Mouse (Mus musculus) cerebellum, adult 2 months (tissue): ENCODE measurements around the gene Hoxa5. TPM values are rescaled to one million over a fixed set of nuclear protein-coding genes. Genes with fewer than 3 reads are reported as not detected.

Experiments used
- DNase-seq, 2 experiments: peaks; one replicate each; pipeline ENCODE4 v3.0.0; 2021
- H3K27ac ChIP-seq: fragments of 200-500 bp; 2 replicates; pipeline ENCODE4 v1.5.1; 2012; ENCODE audit warnings: low read length, control low read depth, inconsistent platforms; ENCODE audit not compliant: insufficient read depth
- H3K27me3 ChIP-seq: fragments of 200-500 bp; 2 replicates; pipeline ENCODE4 v1.6.1; 2012; ENCODE audit warnings: inconsistent platforms, mild to moderate bottlenecking, low read length, moderate library complexity; ENCODE audit not compliant: control insufficient read depth, insufficient read depth
- H3K4me1 ChIP-seq: fragments of 200-500 bp; 2 replicates; pipeline ENCODE4 v1.6.1; 2011; ENCODE audit warnings: low read length; ENCODE audit not compliant: control insufficient read depth, insufficient read depth
- H3K4me3 ChIP-seq: fragments of 200-500 bp; replicated peaks from 2 replicates; pipeline ENCODE3; 2011; ENCODE audit warnings: mild to moderate bottlenecking, low read depth, low read length, control low read depth; ENCODE audit not compliant: insufficient read depth
- CTCF ChIP-seq: fragments of 200-500 bp; IDR thresholded peaks from 2 replicates; pipeline ENCODE4 v1.5.1; 2011; ENCODE audit warnings: low read depth, mild to moderate bottlenecking, control low read depth, low read length, moderate library complexity, borderline replicate concordance; ENCODE audit not compliant: insufficient read depth
- POLR2A ChIP-seq: fragments of 200-500 bp; IDR thresholded peaks from 2 replicates; pipeline ENCODE4 v1.6.1; 2011; ENCODE audit warnings: low read length, control low read depth, borderline replicate concordance; ENCODE audit not compliant: insufficient read depth
- WGBS: fragments of 180-500 bp; shearing (Covaris S2); methylation state at CpG from one replicate; pipeline ENCODE4 v1.1.7; 2018; 5-methylcytosine and 5-hydroxymethylcytosine counted together
- polyA plus RNA-seq: library from polyadenylated mRNA; depleted of rRNA; stranded (reverse); fragments of >200 nt; gene quantifications from 2 replicates; pipeline ENCODE4 v1.2.3, GENCODE M21; 2012; rRNA removed

Gene Hoxa5
- 4.6 and 6.0 TPM in 2 replicates for polyA plus RNA-seq

DNA sequence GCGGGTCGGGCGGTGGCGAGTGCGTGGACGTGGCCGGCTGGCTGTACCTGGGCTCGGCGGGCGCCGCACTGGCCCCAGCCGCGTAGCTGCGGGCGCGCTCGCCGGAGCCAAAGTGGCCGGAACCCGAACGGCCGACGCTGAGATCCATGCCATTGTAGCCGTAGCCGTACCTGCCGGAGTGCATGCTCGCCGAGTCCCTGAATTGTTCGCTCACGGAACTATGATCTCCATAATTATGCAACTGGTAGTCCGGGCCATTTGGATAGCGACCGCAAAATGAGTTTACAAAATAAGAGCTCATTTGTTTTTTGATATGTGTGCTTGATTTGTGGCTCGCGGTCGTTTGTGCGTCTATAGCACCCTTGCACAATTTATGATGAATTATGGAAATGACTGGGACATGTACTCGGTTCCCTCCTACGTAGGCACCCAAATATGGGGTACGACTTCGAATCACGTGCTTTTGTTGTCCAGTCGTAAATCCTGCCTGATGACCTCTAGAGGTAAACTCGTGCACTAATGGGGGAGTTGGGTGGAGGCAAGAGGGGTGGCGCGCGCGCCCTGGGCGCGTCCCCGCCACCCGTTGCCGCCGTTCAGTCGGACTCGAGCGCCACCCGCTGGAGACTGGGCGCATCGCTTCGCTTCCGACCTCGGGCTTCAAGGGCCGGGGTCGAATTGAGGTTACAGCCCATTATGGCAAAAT, at the start of gene Hoxa5:
Gene Hoxa5, minus strand, starts transcription at position 538 of the 703 bp plus-strand sequence.
- no peak for TF ChIP-seq CTCF
- TF ChIP-seq POLR2A: no peak
- no peak within 1 kb of the TSS for H3K4me3 ChIP-seq
- no peaks in the 10 kb centered on the region for H3K4me1 ChIP-seq
- H3K27ac ChIP-seq: no peak within 1 kb of the TSS
- peaks cover 17% of the 10 kb centered on the region for H3K27me3 ChIP-seq
- WGBS: 2% methylated on average over 65 of the region's 65 CpGs
- no peak for DNase-seq

DNA sequence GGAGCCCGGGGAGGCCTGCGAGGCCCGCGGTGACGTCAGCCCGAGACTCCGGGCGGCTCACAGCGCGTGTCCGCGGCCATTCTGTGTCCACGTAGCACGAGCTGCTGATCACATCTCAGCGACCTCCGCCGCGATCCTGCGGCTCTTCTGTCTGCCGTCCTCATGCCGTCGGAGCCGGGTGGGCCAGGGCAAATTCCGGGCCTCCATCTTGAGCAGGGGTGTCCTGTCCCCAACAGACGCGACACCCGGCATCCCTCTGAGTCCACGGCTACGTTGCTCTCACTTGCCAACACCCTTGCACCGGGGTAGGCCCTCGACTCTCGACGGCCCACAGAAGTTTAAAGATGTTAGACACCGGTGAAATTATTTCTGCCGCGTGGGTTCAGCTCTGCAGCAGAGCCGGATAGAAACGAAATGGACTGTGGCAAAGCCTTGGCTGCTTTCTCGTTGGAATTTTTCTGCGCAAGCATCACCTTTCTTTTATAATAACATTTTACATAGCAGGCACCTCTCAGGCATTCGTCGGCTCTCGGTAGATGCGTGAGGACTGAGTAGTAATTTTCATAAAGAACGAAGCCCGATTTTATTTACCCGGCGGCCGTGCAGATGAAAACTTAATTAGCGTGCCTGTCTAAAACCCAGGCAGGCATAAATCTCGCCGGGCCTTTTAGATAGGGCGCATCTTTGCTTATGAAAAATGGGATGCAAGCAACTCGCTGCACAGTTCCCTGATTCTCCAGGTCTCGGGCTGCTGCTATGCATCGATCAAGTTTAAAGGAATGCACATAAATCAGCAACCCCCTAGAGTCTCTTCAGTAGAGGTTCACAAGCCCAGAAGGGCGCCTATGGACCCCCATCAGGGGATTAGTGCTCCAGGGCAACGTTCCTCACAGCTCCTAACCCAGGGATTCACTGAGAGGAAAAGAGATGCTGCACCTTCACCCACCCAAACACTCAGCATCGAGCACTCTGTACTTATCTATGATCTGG, 49.4 kb upstream of the Hoxa5 start:
- TF ChIP-seq CTCF: no peak
- 4% methylated on average over 59 of the region's 59 CpGs for WGBS
- H3K27ac ChIP-seq: no peak overlapping the region
- peaks cover 12% of the 10 kb centered on the region; the same call in 1 of the 2 replicates for H3K27me3 ChIP-seq
- no peak overlapping the region for H3K4me3 ChIP-seq
- no peaks in the 10 kb centered on the region for H3K4me1 ChIP-seq
- no peak for DNase-seq

- peaks cover 11% of the 10 kb centered on the region; the same call in 1 of the 2 replicates for H3K27me3 ChIP-seq
- no peak for TF ChIP-seq POLR2A
- no peak for TF ChIP-seq CTCF
- no peak for DNase-seq
These were observed 48.5 kb upstream of the Hoxa5 start for GRCm38 (mm10) chr6:52252775-52253376.

DNA sequence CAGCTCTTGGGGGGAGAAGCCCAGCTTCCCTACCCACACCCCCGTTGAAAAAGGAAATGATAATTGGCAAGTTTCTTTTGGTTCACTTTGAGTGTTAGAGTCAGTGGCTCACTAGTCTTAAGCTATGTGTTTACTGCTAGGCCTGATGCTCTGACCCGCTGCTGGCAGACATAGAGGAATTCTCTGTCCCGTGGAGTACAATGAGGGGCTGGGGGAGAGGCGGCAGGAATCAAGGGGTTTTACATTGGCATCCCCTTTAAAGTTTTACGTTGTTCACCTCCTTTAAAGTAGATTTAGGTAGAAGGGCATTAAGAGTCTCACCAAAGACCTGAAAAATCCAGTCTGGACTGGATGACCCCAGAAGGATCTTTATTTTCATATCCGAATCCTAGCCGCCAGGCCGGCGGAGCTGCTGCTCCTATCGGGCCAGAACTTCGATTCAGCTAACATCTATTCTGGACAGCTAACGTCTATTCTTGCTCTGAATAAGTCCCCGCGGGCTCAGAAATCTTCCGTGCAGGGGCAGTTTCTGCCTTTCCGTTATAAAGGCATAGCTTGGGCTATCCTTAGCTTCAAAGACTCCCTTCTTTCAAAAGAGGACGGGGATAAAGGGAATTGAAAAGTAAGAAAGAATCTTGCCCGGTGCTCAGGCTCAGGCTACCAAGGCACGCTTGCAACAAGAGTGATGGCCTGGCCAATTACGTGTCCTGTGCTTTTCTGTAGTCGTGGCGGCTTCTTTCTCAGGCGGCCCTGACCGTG, 47.8 kb upstream of the Hoxa5 start:
- Histone ChIP-seq H3K4me1 (no peaks in the 10 kb centered on the region), H3K27ac (no peak overlapping the region), H3K27me3 (peaks cover 11% of the 10 kb centered on the region; the same call in 1 of the 2 replicates), H3K4me3 (no peak overlapping the region)
- DNase-seq: no peak
- WGBS: 4% methylated on average over 24 of the region's 24 CpGs
- TF ChIP-seq CTCF (no peak), POLR2A (no peak)

More at GRCm38 (mm10) chr6:52252775-52253376, 48.5 kb upstream of the Hoxa5 start:
- Histone ChIP-seq H3K4me1 (no peaks in the 10 kb centered on the region), H3K4me3 (no peak overlapping the region), H3K27ac (no peak overlapping the region)
- WGBS: 2% methylated on average over 35 of the region's 35 CpGs

DNA sequence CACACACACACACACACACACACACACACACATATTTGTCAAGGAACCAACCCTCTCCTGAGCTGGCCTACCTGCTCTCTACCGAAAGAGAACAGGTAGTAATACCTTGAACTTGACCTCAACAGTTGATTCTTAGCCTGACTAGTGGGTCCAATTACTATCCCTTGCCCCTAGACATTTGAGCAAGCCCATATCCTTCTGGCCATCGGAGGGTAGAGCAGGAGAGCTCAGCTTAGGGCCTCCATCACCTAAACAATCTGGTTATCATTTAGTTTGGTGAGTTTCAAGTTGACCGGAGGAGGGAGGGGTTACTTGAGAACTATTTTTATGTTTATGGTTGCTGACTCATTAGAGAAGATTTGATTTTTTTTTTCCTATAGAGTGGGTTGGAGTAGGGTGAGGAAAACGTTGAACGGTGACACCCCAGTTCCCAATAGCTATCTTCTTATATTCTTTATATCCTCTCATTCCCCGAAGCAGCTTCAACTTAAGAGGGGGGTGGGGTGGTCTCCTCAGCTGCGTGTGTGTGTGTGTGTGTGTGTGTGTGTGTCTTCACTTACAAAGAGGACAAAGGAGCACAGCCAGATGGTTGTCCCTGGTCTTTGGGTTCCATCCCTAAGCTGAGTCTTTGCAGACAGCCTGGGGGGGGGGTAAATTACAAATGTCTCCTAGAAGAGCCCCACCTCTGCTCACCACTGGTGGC, 46.9 kb upstream of the Hoxa5 start:
- H3K27ac ChIP-seq: no peak overlapping the region
- no peak for TF ChIP-seq CTCF
- no peak for TF ChIP-seq POLR2A
- H3K4me1 ChIP-seq: no peaks in the 10 kb centered on the region
- peaks cover 11% of the 10 kb centered on the region; the same call in 1 of the 2 replicates for H3K27me3 ChIP-seq
- WGBS: 10% methylated on average over 7 of the region's 7 CpGs
- H3K4me3 ChIP-seq: no peak overlapping the region
- DNase-seq: peak in 1 of 2 experiments; percentile 2

DNA sequence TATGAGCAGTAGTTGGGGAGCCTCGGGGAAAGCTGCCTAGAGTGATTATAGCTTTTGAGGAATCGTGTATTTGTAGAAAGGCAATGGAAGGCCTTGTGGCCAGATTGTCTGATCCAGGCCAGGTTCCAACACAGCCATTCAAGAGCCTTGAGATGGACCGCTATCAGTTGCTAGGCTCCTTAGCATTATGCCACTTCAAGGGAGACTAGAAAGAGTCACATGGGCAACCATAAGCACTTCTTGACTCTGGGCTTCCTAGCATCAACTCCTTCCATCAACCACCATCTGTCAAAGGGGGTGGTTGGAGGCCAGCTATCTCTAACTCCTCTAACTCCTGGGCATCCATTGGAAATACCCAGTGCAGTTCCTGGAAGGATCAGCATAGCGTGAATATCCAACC, 45.4 kb upstream of the Hoxa5 start:
- no peaks in the 10 kb centered on the region for H3K4me1 ChIP-seq
- WGBS: 8% methylated on average over 4 of the region's 4 CpGs
- no peak for TF ChIP-seq CTCF
- TF ChIP-seq POLR2A: no peak
- H3K27me3 ChIP-seq: peaks cover 17% of the 10 kb centered on the region; the same call in 1 of the 2 replicates
- peak in 1 of 2 experiments; percentile 1 for DNase-seq
- H3K27ac ChIP-seq: no peak overlapping the region
- no peak overlapping the region for H3K4me3 ChIP-seq
